Mouse (Mus musculus) hindbrain, embryonic 16.5 days (tissue): ENCODE data around the gene Abhd6. TPM values are rescaled to one million over a fixed set of nuclear protein-coding genes. Genes with fewer than 3 reads are reported as not detected.

Source experiments
- ATAC-seq: fragments of 200-750 bp; cut with Nextera tagmentation; 2 replicates; pipeline ENCODE4 v1.8.0; 2017; ENCODE audit warnings: moderate TSS enrichment, moderate library complexity
- H3K27ac ChIP-seq: fragments of 300-500 bp; sonication (generic); 2 replicates; pipeline ENCODE4 v1.5.1; 2014; ENCODE audit warnings: low read depth, mild to moderate bottlenecking, control low read depth, low read length, moderate library complexity
- H3K27me3 ChIP-seq: fragments of 300-500 bp; sonication (generic); replicated peaks from 2 replicates; pipeline ENCODE4 v1.6.1; 2014; ENCODE audit warnings: low read length; ENCODE audit not compliant: control insufficient read depth, insufficient read depth
- H3K36me3 ChIP-seq: fragments of 300-500 bp; sonication (generic); 2 replicates; pipeline ENCODE4 v1.6.1; 2014; ENCODE audit warnings: mild to moderate bottlenecking, low read length, moderate library complexity, mixed read lengths; ENCODE audit not compliant: control insufficient read depth, insufficient read depth
- H3K4me1 ChIP-seq: fragments of 300-500 bp; sonication (generic); 2 replicates; pipeline ENCODE4 v1.6.1; 2014; ENCODE audit warnings: low read depth, low read length; ENCODE audit not compliant: control insufficient read depth, insufficient read depth
- H3K4me2 ChIP-seq: fragments of 300-500 bp; sonication (generic); 2 replicates; pipeline ENCODE4 v1.6.1; 2014; ENCODE audit warnings: mild to moderate bottlenecking, low read length, control low read depth, moderate library complexity
- H3K4me3 ChIP-seq: fragments of 300-500 bp; sonication (generic); 2 replicates; pipeline ENCODE4 v1.5.1; 2014; ENCODE audit warnings: mild to moderate bottlenecking, low read length, control low read depth, moderate library complexity
- H3K9ac ChIP-seq: fragments of 300-500 bp; sonication (generic); 2 replicates; pipeline ENCODE4 v1.6.1; 2014; ENCODE audit warnings: low read depth, mild to moderate bottlenecking, control low read depth, low read length, moderate library complexity
- H3K9me3 ChIP-seq: fragments of 300-500 bp; sonication (generic); 2 replicates; pipeline ENCODE4 v1.6.1; 2014; ENCODE audit warnings: mild to moderate bottlenecking, low read length, moderate library complexity; ENCODE audit not compliant: control insufficient read depth
- WGBS: fragments of 180-500 bp; shearing (Covaris S2); extraction: QIAGEN DNeasy Blood & Tissue Kit; methylation state at CpG from one replicate; pipeline ENCODE4 v1.1.7; 2014; 5-methylcytosine and 5-hydroxymethylcytosine counted together
- polyA plus RNA-seq: library from polyadenylated mRNA; unstranded; fragments of >200 nt; fragmentation: Nextera tagmentation; extraction: Ambion mirVana; gene quantifications from 2 replicates; pipeline ENCODE4 v1.2.1, GENCODE M21; 2015

Gene Abhd6
- polyA plus RNA-seq, result 39.3 and 42.5 TPM in 2 replicates

DNA sequence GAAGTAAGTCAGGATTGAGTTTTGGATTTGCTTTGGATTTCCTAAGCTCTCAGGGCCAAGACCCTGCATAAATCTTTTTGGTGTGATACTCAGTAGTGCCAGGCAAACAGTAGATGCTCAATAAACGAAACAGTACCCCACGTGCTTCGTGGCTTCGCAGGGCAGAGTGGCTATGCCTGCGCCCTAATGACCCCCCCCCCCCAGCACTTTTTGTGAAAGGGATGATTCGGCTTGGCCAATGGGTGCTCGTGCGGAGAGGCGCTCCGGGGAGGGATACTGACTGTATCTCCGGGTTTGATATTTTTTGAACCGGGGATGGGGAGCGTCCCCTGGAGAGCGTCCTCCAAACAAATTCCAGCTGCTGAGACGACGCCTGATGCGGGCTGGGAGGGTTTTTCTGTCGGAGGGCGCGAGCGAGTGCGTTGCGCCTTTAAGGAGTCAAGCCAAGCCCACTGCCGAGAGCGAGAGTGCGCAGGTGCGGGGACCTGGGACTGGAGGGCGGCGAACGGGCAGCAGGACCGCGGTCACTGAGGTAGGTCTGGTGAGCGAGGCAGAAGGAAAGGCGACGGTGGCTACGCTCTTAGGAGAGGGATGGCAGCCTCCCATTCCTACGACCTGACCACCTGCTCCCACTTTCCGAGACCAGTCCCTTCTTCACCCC lies at the start of gene Abhd6:
Gene Abhd6 (plus strand): TSS at position 471 of the 661 bp plus-strand sequence.
- H3K27ac ChIP-seq, result peak within 1 kb of the TSS; percentile 42
- 1% methylated on average over 37 of the region's 38 CpGs for WGBS
- peaks cover 10% of the 10 kb centered on the region for H3K4me1 ChIP-seq
- no peaks in the 10 kb centered on the region for H3K9me3 ChIP-seq
- H3K9ac ChIP-seq, result peak within 1 kb of the TSS; percentile 66
- peak within 1 kb of the TSS; percentile 54 for H3K4me3 ChIP-seq
- no peaks in the 10 kb centered on the region for H3K36me3 ChIP-seq
- peak; percentile 95 for ATAC-seq
- peaks cover 2% of the 10 kb centered on the region; the same call in 1 of the 2 replicates for H3K27me3 ChIP-seq
- H3K4me2 ChIP-seq, result peak within 1 kb of the TSS; percentile 62

- Histone ChIP-seq H3K27ac (0 out of 2 replicates have a peak overlapping the region, but pooled peaks have one; percentile 4), H3K9ac (no peak overlapping the region), H3K36me3 (peaks cover 10% of the 10 kb centered on the region), H3K27me3 (no peaks in the 10 kb centered on the region), H3K4me3 (no peak overlapping the region), H3K4me1 (no peaks in the 10 kb centered on the region), H3K4me2 (no peak overlapping the region), H3K9me3 (no peaks in the 10 kb centered on the region)
- WGBS, result 39% methylated on average over 6 of the region's 6 CpGs
- 0 out of 2 replicates have a peak, but pooled peaks have one; percentile 18 for ATAC-seq
These were observed 48.6 kb upstream of the Abhd6 start for GRCm38 (mm10) chr14:7954071-7954471.

DNA sequence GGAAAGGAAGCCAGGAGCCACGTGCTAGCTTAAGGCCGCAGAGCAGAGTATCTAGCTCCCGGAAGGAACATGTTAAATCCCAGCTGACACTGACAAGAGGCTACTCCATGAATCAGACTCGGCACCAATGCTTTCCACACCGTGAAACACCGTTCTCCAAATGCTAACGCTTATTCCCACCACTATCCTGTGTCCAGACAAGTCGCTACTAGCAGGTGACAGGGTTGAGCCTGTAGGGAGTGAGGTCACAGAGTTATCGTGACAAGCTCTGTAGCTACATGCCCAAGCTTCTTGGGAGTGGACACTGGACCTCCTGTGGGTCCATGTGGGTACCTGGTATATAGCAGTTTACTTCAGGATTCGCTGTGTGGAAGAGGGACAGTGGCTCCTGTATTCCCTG lies 46.3 kb upstream of the Abhd6 start:
- H3K27me3 ChIP-seq, result no peaks in the 10 kb centered on the region
- no peaks in the 10 kb centered on the region for H3K36me3 ChIP-seq
- H3K4me3 ChIP-seq, result no peak overlapping the region
- 80% methylated on average over 10 of the region's 10 CpGs for WGBS
- H3K4me1 ChIP-seq, result no peaks in the 10 kb centered on the region
- no peaks in the 10 kb centered on the region for H3K9me3 ChIP-seq
- no peak overlapping the region for H3K9ac ChIP-seq
- ATAC-seq, result no peak
- no peak overlapping the region for H3K27ac ChIP-seq
- H3K4me2 ChIP-seq, result no peak overlapping the region

GRCm38 (mm10) chr14:7957049-7957448 lies 45.7 kb upstream of the Abhd6 start, which contains the start of gene Gm45521:
Gm45521 (plus strand) TSS chr14:7957288.
- 47% methylated on average over 9 of the region's 9 CpGs for WGBS
- Histone ChIP-seq H3K4me2 (no peak within 1 kb of the TSS), H3K4me3 (no peak within 1 kb of the TSS), H3K27ac (no peak within 1 kb of the TSS), H3K36me3 (no peaks in the 10 kb centered on the region), H3K9me3 (no peaks in the 10 kb centered on the region), H3K4me1 (no peaks in the 10 kb centered on the region), H3K9ac (no peak within 1 kb of the TSS), H3K27me3 (no peaks in the 10 kb centered on the region)
- peak; percentile 35; the same call in 1 of the 2 replicates for ATAC-seq

DNA sequence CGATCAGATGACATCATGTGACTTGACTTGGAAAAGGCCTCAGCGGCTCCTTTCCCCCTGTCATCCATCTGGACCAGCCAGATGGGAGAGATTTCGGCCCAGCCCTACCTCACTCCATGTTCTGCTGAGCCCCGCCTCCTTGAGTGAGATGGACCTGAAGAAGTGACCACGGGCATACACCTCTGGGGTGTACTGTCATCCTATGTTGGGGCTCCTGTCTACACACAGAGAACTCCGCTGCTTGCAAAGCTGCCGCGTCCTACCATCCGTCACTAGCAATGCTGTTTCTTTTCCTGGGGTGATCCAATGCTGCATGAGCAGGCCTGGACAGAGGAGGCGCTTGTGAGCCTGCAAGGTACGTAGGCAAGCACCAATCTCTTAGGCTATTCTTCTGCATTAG lies 42.1 kb upstream of the Abhd6 start:
- ATAC-seq, result peak; percentile 40; the same call in 1 of the 2 replicates
- Histone ChIP-seq H3K9me3 (no peaks in the 10 kb centered on the region), H3K27me3 (0 out of 2 replicates have a peak, but pooled peaks cover 2% of the 10 kb centered on the region), H3K27ac (no peak overlapping the region), H3K4me1 (no peaks in the 10 kb centered on the region), H3K36me3 (no peaks in the 10 kb centered on the region), H3K9ac (no peak overlapping the region), H3K4me2 (no peak overlapping the region), H3K4me3 (no peak overlapping the region)
- WGBS, result 52% methylated on average over 11 of the region's 11 CpGs

GRCm38 (mm10) chr14:7961714-7962113 lies 41.0 kb upstream of the Abhd6 start:
- H3K27ac ChIP-seq, result no peak overlapping the region
- no peaks in the 10 kb centered on the region for H3K36me3 ChIP-seq
- 40% methylated on average over 5 of the region's 5 CpGs for WGBS

DNA sequence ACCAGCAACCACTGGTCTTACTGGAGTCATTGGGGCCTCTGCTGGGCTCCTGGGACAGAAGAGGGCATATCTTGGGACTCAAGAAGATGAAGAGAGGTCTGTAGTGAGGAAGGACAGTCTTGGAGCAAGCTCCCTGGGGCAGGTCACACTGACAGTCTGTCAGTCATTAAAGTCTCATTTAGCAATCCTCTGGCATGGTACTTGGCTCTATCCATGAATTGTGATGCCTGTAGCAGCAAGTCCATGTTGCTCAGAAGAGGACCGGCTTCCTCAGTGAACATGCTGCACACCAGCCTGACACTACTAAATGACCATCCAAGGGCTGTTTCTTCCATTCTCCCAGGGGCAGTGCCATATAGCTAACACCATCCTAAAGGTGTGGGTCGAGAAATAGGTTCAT lies 40.1 kb upstream of the Abhd6 start:
- Histone ChIP-seq H3K4me2 (no peak overlapping the region), H3K9ac (no peak overlapping the region), H3K36me3 (no peaks in the 10 kb centered on the region), H3K4me1 (no peaks in the 10 kb centered on the region), H3K27me3 (0 out of 2 replicates have a peak, but pooled peaks cover 2% of the 10 kb centered on the region), H3K27ac (no peak overlapping the region), H3K4me3 (no peak overlapping the region), H3K9me3 (no peaks in the 10 kb centered on the region)
- ATAC-seq, result no peak
- WGBS, result 89% methylated on average over 2 of the region's 2 CpGs

More at GRCm38 (mm10) chr14:7961714-7962113, 41.0 kb upstream of the Abhd6 start:
- Histone ChIP-seq H3K4me1 (no peaks in the 10 kb centered on the region), H3K4me3 (no peak overlapping the region), H3K27me3 (0 out of 2 replicates have a peak, but pooled peaks cover 2% of the 10 kb centered on the region), H3K9ac (no peak overlapping the region), H3K4me2 (no peak overlapping the region), H3K9me3 (no peaks in the 10 kb centered on the region)
- no peak for ATAC-seq

- H3K4me3 ChIP-seq, result no peak overlapping the region
- 0 out of 2 replicates have a peak, but pooled peaks cover 2% of the 10 kb centered on the region for H3K27me3 ChIP-seq
- no peaks in the 10 kb centered on the region for H3K36me3 ChIP-seq
- H3K4me2 ChIP-seq, result no peak overlapping the region
- no peaks in the 10 kb centered on the region for H3K9me3 ChIP-seq
- H3K4me1 ChIP-seq, result no peaks in the 10 kb centered on the region
- no peak for ATAC-seq
- no peak overlapping the region for H3K27ac ChIP-seq
- WGBS, result 67% methylated on average over 7 of the region's 7 CpGs
- H3K9ac ChIP-seq, result no peak overlapping the region
These were observed 39.5 kb upstream of the Abhd6 start for GRCm38 (mm10) chr14:7963160-7963559.

- Histone ChIP-seq H3K9ac (no peak overlapping the region), H3K27ac (no peak overlapping the region), H3K4me3 (no peak overlapping the region), H3K36me3 (no peaks in the 10 kb centered on the region), H3K4me2 (no peak overlapping the region), H3K27me3 (0 out of 2 replicates have a peak, but pooled peaks cover 2% of the 10 kb centered on the region), H3K4me1 (no peaks in the 10 kb centered on the region), H3K9me3 (no peaks in the 10 kb centered on the region)
- 57% methylated on average over 11 of the region's 11 CpGs for WGBS
- ATAC-seq, result peak; percentile 81
These were observed 38.3 kb upstream of the Abhd6 start for GRCm38 (mm10) chr14:7964219-7964889.
